Mouse (Mus musculus) liver, adult (tissue): ENCODE measurements around the gene Ccni.

Source experiments
- GATA4 ChIP-seq: IDR thresholded peaks from 2 replicates; pipeline ENCODE4 v1.6.1; 2014; ENCODE audit warnings: mild to moderate bottlenecking, low read length; ENCODE audit not compliant: insufficient replicate concordance

Ccni gene

DNA sequence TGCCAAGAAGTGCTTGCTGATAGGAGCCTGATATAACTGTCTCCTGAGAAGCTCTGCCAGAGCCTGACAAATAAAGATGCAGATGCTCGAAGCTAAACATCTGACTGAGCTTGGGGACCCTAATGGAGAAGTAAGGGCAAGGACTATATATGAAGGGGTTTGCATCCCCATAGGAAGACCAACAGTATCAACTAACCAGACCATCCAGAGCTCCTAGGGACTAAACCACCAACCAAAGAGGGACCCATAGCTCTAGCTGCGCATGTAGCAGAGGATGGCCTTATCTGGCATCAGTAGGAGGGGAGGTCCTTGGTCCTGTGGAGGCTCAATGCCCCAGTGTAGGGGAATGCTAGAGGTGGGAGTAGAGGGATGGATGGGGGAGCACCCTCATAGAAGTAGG lies 18.3 kb upstream of the Ccni start:
- TF ChIP-seq GATA4: no peak

GRCm38 (mm10) chr5:93221661-93222060 lies 15.4 kb upstream of the Ccni start:
- no peak for TF ChIP-seq GATA4

GRCm38 (mm10) chr5:93218375-93218774 lies 12.1 kb upstream of the Ccni start:
- no peak for TF ChIP-seq GATA4

GRCm38 (mm10) chr5:93207555-93207954 lies 1.3 kb upstream of the Ccni start:
- no peak for TF ChIP-seq GATA4

DNA sequence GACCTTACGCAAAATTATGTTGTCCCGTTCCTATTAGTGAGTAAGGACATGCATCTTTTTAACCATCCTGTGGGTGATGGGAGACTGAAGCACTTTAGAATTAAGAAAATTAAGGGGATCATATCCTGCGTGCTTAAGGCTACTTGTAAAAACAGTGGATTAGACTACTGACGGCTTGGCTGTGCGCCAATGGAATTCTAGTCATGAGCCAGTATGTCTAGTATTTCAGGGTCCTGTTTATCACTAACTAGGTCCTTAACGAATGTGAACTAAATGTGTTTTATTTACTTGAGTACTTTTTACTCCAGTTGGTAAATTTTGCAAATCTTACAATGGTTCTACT lies 682 bp upstream of the Ccni start:
- no peak for TF ChIP-seq GATA4

GRCm38 (mm10) chr5:93205371-93206108 lies 755 bp downstream of the Ccni start:
- no peak for TF ChIP-seq GATA4

DNA sequence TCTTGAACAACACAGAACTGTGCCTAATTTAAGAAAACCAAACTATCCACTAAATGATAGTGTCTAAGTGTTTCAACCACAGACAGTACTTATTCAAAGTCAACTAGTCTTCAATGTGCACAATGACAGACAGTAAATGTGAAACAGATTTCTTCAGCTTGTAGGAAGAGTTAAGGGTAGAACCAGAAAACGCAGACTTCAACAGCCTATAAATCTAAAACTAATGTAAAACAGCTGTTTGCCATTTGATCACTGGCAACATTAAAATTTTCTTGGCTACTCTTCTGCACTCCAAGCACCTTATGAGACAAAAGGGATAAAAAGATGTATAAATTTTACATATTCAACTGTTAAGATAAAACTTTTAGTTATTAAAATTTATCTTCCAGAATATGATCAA lies 5.1 kb downstream of the Ccni start:
- no peak for TF ChIP-seq GATA4

DNA sequence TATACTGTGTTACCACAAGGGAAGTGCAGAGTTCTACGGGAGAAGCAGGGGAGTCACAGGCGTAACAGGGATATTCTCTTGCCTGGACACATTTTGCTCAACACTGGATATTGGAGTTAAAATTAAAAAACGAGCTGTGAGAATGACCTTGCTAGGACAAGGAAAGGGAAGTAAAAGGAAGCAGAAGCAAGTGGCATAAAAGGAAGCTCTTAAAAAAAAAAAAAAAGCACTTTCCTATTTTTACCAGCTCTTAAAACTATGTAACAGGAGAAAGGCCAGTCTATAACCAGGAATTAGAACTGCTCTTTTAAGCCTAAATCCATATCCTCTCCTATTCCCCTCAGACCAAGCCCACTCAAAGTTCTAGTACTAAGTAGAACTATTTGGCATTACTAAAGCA lies 8.1 kb downstream of the Ccni start:
- TF ChIP-seq GATA4: no peak

GRCm38 (mm10) chr5:93190428-93190827 lies 15.9 kb downstream of the Ccni start:
- TF ChIP-seq GATA4: no peak

GRCm38 (mm10) chr5:93189607-93190006 lies 16.7 kb downstream of the Ccni start:
- no peak for TF ChIP-seq GATA4

- no peak for TF ChIP-seq GATA4
Measured at GRCm38 (mm10) chr5:93184548-93184947, 21.7 kb downstream of the Ccni start.

- TF ChIP-seq GATA4: no peak
Measured at GRCm38 (mm10) chr5:93183311-93183710, 23.0 kb downstream of the Ccni start.

DNA sequence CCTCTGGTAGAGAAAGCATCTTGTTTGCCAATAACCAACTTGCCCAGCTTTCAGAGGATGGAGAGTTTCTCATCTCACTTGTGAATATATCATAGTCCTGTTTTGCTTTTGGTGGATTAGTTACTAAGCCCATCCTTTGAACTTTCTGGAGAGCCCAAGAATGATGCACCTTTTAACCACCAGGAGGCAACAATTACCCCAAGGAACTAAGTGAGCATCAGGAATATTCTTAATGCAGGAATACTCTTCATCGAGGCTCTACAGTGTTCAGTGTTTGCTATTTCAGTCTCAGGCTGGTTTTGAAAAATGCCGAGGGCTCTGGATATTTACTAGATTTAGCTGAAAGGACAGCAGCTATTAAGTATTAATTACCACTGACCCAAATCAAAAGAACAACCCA lies 26.0 kb downstream of the Ccni start:
- TF ChIP-seq GATA4: no peak

DNA sequence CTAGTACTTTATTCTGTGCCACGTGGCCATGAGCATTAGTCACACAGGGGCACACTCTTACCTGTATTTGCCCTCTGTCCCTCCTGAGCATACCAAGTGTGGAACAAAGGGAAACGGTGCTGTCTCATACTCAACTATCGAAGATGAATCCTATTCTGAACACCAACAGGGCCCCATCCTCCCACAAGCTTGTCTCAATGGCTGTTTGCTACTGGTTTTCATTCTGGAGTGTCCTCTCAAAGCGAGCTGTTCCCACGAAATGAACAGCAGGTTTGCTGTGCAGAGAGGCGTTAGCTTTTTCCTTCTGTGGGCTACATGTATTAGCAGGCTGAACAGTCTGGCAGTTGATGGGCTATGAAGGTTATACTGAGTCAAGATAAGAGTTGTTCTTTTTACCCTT lies 27.7 kb downstream of the Ccni start:
- TF ChIP-seq GATA4: no peak

- no peak for TF ChIP-seq GATA4
Measured at GRCm38 (mm10) chr5:93174675-93175074, 31.6 kb downstream of the Ccni start.

DNA sequence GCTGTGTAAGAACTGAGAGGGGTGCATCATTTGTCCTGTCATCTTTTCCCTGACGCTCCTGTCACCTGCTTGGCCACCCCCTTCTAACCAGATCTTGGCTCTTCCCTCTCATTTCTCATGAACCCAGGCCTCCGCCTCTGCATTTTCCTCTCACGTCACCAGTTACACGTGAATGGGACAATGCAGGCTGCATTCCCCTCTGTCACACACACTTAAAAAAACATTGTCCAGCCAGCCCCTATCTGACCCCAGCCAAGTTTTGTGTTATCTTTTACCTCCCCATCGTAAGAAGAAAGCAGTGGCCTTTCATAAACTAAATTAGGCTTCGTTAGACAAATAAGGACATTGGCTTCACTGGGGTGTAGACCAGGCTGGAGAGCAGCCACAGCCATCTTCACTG lies 33.8 kb downstream of the Ccni start:
- no peak for TF ChIP-seq GATA4

- no peak for TF ChIP-seq GATA4
Measured at GRCm38 (mm10) chr5:93171420-93171819, 34.9 kb downstream of the Ccni start.
